Mouse (Mus musculus): ENCODE data around the gene Lss.

Lss gene

GRCm38 (mm10) chr10:76531375-76531774 lies at the start of gene Lss:
Gene Lss, plus strand, starts transcription at chr10:76531588.
- DNase-seq, result peak; percentile 98

DNA sequence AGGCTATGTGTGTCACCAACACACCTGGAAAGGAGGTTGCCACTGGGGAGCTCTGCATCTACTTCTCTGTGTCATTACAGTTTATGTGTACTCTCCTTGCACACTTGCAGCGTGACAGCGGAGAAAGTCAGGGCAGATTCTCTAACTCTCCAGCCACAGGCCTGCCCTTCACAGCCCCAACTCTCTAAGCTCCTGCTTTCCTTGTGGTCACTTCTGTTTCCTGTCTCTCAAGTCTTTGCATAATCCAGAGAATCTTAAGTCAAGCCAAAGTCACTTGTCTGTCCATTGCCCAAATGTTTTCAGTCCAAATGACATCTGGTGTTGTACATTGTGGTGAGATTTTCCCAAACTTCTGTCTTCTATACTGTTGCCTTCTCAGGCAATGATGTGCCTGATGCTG lies 45.1 kb upstream of the Lss start:
- no peak for DNase-seq

DNA sequence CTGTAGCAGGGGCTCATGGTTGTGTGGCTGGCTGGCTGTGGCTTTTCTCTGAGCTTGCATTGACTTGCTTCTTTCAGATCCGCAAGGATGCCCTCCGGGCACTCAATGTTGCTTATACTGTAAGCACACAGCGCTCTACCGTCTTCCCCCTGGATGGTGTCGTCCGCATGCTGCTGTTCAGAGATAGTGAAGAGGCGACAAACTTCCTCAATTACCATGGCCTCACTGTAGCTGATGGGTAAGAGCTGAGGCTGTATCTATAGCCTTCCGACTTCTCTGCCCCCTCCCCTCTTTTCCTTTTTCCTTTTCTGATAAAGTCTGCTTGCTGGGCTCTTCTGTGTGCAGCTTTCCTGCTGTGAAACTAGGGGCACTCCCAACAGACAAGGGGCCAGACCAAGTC lies 43.1 kb upstream of the Lss start:
- DNase-seq, result no peak

- no peak for DNase-seq
Measured at GRCm38 (mm10) chr10:76489205-76489604, 42.2 kb upstream of the Lss start.

DNA sequence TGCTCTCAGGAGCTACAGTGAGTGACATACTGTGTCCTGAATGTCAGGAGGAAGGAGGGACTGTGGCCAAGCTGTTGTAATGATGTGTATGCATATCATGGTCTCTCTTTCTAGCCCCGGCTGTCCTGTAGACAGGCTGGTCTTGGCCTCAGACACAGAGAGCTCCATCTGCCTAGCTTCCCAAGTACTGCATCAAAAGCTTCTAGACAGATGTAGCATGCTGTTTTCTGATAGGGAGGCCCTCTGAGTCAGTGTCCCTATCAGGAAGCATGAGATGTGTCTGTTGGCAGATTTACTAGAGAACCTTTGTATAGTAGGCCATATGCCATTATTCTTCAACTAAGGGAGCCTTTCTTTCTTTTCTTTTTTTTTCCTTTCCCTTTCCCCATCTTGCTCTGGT lies 37.9 kb upstream of the Lss start:
- no peak for DNase-seq

DNA sequence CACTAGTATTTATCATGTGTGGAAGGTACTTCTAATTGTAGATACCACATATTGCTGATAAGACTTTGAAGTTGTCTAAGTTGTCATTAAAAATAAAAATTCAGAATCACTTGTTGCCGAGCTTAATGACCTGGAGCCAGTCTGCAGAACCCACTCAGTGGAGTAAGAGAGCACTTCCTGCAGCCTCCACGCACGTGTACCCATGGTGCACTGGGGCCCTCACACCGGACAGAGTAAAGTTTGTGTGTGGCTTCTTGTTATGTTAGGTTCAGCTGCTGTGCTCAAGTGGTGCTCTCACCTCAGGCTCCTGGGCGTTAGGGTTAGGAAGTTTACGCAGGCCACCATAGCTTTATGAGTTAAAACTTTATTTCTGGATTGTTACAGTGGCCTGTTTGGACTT lies 35.9 kb upstream of the Lss start:
- no peak for DNase-seq

DNA sequence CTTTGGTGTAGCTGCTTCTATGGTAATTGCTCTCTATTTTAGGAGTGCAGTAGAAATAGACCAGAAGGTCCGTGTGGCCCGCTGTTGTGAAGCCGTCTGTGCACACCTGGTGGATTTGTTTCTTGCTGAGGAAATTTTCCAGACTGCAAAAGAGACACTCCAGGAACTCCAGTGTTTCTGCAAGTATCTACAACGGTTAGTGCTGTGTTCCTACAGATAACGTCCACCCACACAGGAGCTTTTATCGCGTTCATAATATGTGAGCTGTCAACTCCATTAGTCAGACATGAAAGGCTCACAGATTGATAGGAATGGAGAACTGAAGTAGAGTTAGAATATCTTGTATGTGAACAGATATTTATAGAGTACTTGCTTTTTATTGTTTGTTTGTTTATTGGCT lies 35.0 kb upstream of the Lss start:
- DNase-seq, result no peak

DNA sequence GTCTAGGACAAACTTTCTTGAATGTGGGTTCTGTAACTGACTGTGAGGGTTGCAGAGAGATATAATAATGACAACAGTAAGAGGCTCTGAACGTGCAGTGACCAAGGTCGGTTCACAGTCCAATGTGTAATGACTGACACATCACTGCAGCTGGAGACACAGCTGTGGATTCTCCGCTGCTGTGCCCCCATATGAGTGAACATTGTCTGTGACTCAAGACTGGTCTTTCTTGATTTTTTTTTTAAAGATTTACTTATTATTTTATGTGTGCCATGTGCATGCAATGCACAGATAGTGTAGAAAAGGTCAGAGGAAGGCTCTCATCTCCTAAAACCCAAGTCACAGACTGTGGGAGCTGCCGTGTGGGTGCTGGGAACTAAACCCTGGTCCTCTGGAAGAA lies 33.9 kb upstream of the Lss start:
- DNase-seq, result no peak

DNA sequence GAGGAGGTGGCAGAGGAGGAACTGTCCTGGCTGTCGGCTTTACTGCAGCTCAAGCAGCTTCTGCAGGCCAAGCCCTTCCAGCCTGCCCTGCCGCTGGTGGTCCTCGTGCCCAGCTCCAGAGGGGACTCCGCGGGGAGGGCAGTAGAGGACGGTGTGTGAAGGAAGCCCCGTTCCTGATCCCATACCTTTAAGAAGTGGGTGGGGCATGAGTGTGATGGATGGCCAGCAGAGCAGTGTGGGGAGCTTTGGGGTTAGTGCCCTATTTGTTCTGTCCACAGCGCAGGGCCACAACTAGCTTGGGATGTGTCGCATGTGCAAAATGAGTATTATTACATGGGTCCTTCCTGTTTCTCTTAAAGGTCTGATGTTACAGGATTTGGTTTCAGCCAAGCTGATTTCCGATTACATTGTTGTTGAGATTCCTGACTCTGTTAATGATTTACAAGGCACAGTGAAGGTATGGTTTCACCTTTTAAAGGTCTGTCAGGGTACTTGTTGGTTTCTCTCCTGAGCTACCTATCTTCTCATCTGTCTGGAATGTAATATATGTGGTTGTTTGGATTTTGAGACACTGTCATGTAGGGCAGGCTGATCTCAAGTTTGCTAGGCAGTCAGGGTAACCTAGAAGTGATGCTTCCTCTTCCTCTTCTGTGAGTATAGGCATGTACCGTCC lies 27.0 kb upstream of the Lss start:
- no peak for DNase-seq

- no peak for DNase-seq
Measured at GRCm38 (mm10) chr10:76505865-76506264, 25.5 kb upstream of the Lss start.

DNA sequence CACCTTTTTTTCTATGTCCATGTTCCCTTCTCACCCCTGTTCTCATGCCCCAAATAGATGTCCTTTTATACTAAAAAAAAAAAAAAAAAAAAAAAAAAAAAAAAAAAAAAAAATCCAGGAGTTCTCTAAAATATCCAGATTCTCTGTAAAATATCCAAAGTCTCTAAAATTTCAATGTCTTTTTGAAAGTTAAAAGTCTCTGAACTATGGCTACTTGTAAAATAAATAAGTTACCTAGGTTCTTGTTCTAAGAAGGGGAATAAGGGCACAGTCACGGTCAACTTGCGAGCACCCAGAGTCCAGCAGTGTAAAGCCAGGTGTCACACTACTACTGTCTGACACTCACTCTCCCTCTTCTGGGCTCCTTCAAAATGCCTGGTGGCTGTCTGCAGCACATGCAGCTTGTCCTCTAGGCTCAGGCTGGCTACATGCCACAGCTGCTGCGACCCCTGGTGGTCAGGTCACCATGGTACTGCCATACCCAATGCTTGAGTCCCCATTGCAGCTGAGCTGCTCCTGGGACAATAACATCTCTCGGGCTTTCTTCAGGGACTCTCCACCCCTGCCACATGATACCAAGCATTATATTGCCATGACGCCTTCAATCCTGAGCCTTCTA lies 18.3 kb upstream of the Lss start:
- DNase-seq, result no peak

GRCm38 (mm10) chr10:76530922-76531321 lies 466 bp upstream of the Lss start:
- DNase-seq, result no peak

DNA sequence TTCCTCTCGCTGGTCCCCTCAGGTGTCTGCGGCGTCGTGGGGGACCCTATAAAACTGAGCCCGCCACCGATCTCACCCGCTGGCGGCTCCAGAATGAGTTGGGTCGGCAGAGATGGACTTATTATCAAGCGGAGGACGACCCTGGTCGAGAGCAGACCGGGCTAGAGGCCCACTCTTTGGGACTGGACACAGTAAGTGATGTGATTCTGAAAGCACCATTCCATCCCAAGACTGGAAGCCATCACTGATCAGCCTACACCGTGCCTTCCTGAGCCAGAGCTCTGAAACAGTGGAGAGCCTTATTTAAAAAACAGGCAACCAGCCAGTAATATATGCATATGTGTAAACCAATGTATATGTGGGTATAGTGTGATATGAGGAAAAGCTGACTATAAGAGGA lies 440 bp downstream of the Lss start:
- no peak for DNase-seq

DNA sequence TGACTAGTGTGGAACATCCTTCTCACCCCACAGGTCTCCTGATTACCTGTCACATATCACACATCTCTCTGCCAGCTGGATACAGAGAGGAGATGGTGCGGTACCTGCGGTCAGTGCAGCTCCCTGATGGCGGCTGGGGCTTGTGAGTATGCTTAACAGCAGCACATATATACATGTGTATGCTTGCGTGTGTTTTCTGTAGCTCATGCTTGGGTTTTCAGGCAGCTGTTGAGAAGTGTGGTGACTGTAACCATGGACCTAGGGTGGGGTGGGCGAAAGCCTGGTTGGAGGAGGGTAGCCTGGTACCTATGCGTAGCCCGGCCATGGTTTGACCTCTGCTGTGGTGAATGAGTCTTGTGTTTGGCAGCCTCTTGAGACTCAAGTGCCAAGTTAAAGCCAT lies 4.1 kb downstream of the Lss start:
- no peak for DNase-seq

- no peak for DNase-seq
Measured at GRCm38 (mm10) chr10:76537619-76538018, 6.2 kb downstream of the Lss start.

GRCm38 (mm10) chr10:76541336-76542085 lies 10.1 kb downstream of the Lss start:
- DNase-seq, result no peak

DNA sequence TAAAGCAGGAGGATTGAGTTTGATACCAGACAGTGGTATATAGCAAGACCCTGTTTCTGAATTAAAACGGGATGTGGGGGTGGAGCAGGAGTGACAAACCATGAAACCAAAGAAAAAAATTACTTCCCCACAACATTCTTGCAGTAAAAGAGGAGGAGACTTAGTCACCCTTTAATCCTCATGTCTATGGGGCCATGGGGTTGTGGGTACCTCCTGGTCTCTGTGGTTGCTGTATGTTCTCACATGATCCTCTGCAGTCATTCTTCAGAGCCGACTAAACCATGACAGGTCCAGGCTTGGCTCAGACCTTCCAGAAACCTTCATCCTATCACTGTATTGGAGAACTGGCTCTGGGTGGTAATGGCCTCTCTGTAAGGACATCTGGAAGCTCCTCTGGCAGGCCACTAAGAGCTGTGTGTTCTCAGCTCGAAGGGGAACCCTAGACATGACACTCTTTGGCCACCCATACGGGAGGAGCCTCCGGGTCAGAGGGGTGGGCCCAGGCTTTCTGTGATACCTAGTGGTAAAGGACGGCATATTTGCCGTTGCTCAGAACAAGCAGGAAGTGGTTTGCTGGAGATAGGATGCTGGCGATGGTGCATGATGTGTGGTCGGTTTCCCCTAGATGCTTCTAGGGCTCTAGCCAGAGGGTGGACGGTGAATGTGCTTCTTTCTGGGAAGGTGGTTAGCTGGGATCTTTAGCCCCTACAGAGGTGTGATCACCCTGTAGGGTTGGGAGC lies 11.4 kb downstream of the Lss start:
- DNase-seq, result no peak

DNA sequence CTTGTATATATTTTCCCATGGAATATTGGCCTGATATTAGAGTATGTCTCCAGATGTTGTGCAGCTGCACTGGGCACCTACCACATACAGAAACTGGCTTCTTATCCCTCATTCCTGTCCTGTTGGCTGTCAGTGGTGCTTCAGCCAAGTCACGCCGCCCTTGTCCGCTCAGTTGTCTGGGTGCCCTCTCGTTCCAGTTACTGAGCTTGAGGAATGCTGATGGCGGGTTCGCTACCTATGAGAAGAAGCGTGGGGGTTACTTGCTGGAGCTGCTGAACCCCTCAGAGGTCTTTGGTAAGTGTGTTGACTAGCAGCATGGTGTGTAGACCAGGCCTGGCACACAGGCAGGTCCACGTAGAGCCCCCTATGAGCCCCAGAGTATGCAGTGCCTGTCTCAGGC lies 15.2 kb downstream of the Lss start:
- DNase-seq, result no peak

GRCm38 (mm10) chr10:76548218-76548617 lies 16.8 kb downstream of the Lss start:
- no peak for DNase-seq

DNA sequence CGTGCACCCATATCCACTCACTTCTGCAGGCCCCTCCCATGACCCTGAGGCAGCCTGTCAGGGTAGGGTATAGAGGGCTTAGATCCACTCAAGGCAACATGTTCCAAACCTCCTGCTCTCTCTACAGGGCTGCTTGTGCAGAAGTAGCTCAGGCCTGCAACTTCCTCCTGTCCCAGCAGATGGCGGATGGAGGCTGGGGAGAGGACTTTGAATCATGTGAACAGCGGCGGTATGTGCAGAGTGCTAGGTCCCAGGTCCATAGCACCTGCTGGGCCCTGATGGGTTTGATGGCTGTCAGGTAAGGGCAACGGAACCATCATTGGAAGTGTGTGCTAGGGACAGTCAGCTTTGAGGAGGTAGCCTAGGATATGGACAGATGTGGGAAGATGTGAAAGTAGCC lies 19.1 kb downstream of the Lss start:
- DNase-seq, result no peak

- no peak for DNase-seq
Measured at GRCm38 (mm10) chr10:76551556-76551955, 20.2 kb downstream of the Lss start.

DNA sequence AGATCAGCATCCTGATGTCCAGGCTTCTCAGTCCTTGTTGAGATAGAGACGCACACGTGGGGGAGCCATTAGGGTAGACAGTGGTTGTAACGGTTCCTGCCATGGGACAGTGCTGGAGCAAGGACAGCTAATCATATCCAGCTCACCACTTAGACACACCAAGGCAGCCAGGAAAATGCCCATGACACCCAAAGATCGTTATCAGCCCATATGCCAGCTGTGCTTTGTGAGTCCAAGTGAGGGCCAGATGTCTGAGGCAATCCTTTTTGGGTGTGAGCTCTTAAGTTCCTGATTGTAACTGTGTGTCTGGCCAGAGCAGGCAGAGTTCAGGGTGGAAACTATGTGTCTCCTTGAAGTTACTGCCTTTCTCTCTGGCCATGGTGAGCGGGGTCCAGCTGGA lies 22.7 kb downstream of the Lss start:
- no peak for DNase-seq

DNA sequence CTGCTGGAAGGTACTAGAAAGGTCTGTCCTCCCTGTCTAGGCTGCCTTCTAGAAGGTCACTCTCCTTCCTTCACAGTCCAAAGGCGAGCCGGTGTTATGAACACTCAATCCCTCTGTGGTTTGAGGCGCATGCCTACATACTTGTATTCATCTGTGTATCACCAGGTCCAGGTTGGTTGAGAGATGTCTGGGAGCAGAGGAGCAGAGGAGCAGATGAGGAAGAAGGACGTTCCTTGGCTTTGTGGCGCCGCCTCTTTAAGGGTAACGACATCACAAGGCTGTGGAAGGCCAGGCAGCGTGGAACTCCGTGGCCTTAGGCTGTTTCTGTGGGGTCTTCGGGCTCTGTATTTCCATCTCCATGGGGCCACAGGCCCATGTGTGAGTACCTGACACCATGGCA lies 30.6 kb downstream of the Lss start, which contains the start of gene Spatc1l:
TSS of gene Spatc1l (plus strand) at position 301 of the 400 bp plus-strand sequence.
- DNase-seq, result no peak
